Mouse (Mus musculus) forebrain, embryonic 16.5 days (tissue): ENCODE data around the gene Nkain2. TPM values are rescaled to one million over a fixed set of nuclear protein-coding genes. Genes with fewer than 3 reads are reported as not detected.

Source experiments
- ATAC-seq: fragments of 200-750 bp; cut with Nextera tagmentation; 2 replicates; pipeline ENCODE4 v1.8.0; 2017; ENCODE audit warnings: mild to moderate bottlenecking, moderate library complexity
- H3K27ac ChIP-seq: fragments of 300-500 bp; sonication (generic); 2 replicates; pipeline ENCODE4 v1.5.1; 2014; ENCODE audit warnings: low read length, control low read depth
- H3K27me3 ChIP-seq: fragments of 300-500 bp; sonication (generic); replicated peaks from 2 replicates; pipeline ENCODE4 v1.6.1; 2014; ENCODE audit warnings: low read length; ENCODE audit not compliant: control insufficient read depth, insufficient read depth
- H3K36me3 ChIP-seq: fragments of 300-500 bp; sonication (generic); 2 replicates; pipeline ENCODE4 v1.6.1; 2014; ENCODE audit not compliant: control insufficient read depth, insufficient read depth
- H3K4me1 ChIP-seq: fragments of 300-500 bp; sonication (generic); replicated peaks from 2 replicates; pipeline ENCODE4 v1.6.1; 2014; ENCODE audit warnings: low read length; ENCODE audit not compliant: control insufficient read depth, insufficient read depth
- H3K4me2 ChIP-seq: fragments of 300-500 bp; sonication (generic); 2 replicates; pipeline ENCODE4 v1.6.1; 2014; ENCODE audit warnings: mild to moderate bottlenecking, low read length, control low read depth
- H3K4me3 ChIP-seq: fragments of 300-500 bp; sonication (generic); replicated peaks from 2 replicates; pipeline ENCODE4 v1.5.1; 2014; ENCODE audit warnings: mild to moderate bottlenecking, low read length, control low read depth
- H3K9ac ChIP-seq: fragments of 300-500 bp; sonication (generic); replicated peaks from 2 replicates; pipeline ENCODE4 v1.6.1; 2014; ENCODE audit warnings: low read depth, low read length, control low read depth
- H3K9me3 ChIP-seq: fragments of 300-500 bp; sonication (generic); 2 replicates; pipeline ENCODE4 v1.6.1; 2016; ENCODE audit warnings: low read length; ENCODE audit not compliant: control insufficient read depth
- WGBS: fragments of 180-500 bp; shearing (Covaris S2); extraction: QIAGEN DNeasy Blood & Tissue Kit; methylation state at CpG from one replicate; pipeline ENCODE4 v1.1.7; 2014; 5-methylcytosine and 5-hydroxymethylcytosine counted together
- polyA plus RNA-seq: library from polyadenylated mRNA; unstranded; fragments of >200 nt; fragmentation: Nextera tagmentation; extraction: Ambion mirVana; gene quantifications from 2 replicates; pipeline ENCODE4 v1.2.1, GENCODE M21; 2015

The Nkain2 gene
- polyA plus RNA-seq, 1 experiment from 2014 or later: 16.8 TPM

DNA sequence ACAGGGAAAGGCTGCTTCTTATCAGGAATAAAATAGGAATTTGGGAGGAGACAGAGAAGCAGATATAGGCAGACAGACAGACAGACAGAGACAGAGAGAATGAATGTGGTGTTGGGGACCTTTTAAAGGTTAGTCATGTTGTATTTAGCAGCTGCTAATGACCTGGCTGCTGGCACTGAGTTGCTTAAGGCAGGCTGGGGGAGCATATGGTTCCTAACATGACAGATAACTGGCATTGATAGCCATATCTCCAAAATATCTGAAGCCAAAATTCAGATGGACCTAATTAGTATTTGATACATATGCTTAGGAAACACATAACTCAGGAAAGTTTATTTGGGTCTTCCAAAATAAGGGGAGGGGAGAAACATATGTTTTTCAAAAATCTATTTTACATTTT lies 285.8 kb downstream of the Nkain2 start:
- H3K27ac ChIP-seq: no peak overlapping the region

DNA sequence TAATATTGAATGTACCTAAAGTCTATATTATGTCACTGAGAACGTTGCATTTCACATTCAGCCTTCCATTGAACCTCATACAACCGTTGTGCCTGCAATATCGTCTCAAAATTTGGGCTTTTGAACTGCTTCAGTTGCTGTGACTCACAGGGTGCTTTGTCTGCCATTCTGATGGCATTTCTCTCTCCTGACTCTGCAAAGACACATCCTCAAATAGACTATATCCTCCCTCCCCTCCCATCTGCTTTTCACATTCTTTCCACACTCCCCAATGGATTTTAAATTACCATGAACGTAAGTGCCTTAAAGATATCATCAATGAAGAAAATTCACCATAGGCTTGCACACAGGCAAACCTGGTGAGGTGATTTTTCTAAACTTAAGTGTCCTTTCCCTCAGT lies 287.5 kb downstream of the Nkain2 start:
- no peaks in the 10 kb centered on the region for H3K36me3 ChIP-seq
- no peak for ATAC-seq
- no peaks in the 10 kb centered on the region for H3K9me3 ChIP-seq
- no peak overlapping the region for H3K4me2 ChIP-seq
- no peak overlapping the region for H3K9ac ChIP-seq
- no peaks in the 10 kb centered on the region for H3K4me1 ChIP-seq
- 80% methylated on average over 4 of the region's 4 CpGs for WGBS
- H3K4me3 ChIP-seq: no peak overlapping the region
- H3K27ac ChIP-seq: no peak overlapping the region
- H3K27me3 ChIP-seq: no peaks in the 10 kb centered on the region

More for the DNA sequence above, 285.8 kb downstream of the Nkain2 start:
- Histone ChIP-seq H3K4me2 (no peak overlapping the region), H3K36me3 (no peaks in the 10 kb centered on the region), H3K4me1 (no peaks in the 10 kb centered on the region), H3K27me3 (no peaks in the 10 kb centered on the region), H3K9me3 (no peaks in the 10 kb centered on the region), H3K4me3 (no peak overlapping the region), H3K9ac (no peak overlapping the region)
- peak; percentile 64 for ATAC-seq

DNA sequence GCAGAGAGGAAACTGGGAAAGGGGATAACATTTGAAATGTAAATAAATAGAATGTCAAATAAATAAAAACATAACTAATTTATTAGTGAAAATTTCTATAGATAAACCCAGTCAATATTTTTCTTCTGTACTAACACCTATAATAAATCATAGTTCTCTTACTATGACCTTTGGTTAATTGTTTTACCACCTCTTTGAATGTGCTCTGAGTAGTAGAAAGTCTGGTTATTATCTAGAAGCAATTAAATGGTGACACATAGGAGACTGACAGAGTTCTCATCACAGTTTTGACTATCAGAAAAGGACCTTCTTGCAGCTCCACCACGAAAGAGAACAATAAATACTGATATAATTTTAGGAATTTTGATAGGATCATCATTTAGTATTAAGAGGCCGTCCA lies 295.3 kb downstream of the Nkain2 start:
- Histone ChIP-seq H3K9me3 (no peaks in the 10 kb centered on the region), H3K4me2 (no peak overlapping the region), H3K4me3 (no peak overlapping the region), H3K27me3 (no peaks in the 10 kb centered on the region), H3K27ac (no peak overlapping the region), H3K4me1 (no peaks in the 10 kb centered on the region), H3K9ac (no peak overlapping the region), H3K36me3 (no peaks in the 10 kb centered on the region)
- no peak for ATAC-seq
- 80% methylated on average over 2 of the region's 2 CpGs for WGBS

DNA sequence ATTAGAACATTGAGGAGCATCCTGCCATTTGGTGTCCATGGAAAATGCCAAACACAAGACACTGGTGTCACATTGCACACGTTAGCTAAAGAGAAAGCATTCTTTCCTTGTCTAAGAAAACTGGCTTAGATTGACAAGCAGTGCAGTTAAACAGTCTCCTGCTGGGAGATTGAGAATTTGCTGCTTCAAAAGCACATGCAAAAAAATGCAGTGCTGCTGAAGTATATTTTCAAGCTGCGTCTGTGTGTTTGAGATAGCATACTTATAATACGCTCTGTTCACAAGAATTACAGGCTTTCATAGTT lies 313.0 kb downstream of the Nkain2 start:
- Histone ChIP-seq H3K27me3 (no peaks in the 10 kb centered on the region), H3K9me3 (peaks cover 3% of the 10 kb centered on the region; the same call in 1 of the 2 replicates), H3K27ac (peak overlapping the region; percentile 47; the same call in 1 of the 2 replicates), H3K9ac (no peak overlapping the region), H3K4me2 (peak overlapping the region; percentile 13; the same call in 1 of the 2 replicates), H3K36me3 (no peaks in the 10 kb centered on the region), H3K4me1 (peaks cover 4% of the 10 kb centered on the region), H3K4me3 (no peak overlapping the region)
- 18% methylated on average over 3 of the region's 3 CpGs for WGBS
- ATAC-seq: peak; percentile 65

DNA sequence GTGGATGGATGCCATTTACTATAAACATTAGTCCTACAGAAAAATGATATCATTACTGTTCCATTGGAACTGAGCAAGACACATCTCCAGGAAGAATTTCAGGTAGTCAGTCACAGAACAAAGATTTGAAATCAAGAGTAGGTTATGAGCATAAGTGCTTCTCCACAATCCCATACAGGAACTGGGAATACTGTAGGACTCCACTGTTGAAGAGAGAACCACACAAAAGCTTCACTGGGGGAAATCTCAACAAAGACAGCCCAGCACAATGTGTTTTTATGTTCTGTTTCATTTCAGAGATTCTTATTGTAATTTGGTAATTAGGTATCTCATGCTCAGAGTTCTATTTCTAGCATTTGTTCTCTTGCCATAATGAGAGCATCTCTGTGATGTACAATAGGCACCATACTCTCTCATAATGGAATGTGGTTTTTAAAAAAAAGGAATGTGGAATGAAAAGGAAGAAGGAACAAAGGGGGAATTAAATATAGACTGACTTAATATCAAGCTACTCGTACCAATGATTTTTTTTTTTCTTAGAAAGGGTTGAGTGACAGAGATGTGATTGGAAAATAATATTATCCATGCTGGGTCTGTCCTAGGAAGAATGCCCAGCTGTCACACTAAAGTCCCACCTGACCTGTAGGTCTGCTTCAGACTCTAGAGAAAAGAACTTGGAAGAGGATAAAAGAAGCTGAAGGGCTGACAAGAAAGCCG lies 313.5 kb downstream of the Nkain2 start:
- Histone ChIP-seq H3K9me3 (peaks cover 3% of the 10 kb centered on the region; the same call in 1 of the 2 replicates), H3K4me1 (peaks cover 4% of the 10 kb centered on the region), H3K9ac (no peak overlapping the region), H3K36me3 (no peaks in the 10 kb centered on the region), H3K4me2 (peak overlapping the region; percentile 13; the same call in 1 of the 2 replicates), H3K27me3 (no peaks in the 10 kb centered on the region), H3K4me3 (no peak overlapping the region), H3K27ac (peak overlapping the region; percentile 47; the same call in 1 of the 2 replicates)
- 6% methylated on average over 2 of the region's 2 CpGs for WGBS
- peak; percentile 62 for ATAC-seq

DNA sequence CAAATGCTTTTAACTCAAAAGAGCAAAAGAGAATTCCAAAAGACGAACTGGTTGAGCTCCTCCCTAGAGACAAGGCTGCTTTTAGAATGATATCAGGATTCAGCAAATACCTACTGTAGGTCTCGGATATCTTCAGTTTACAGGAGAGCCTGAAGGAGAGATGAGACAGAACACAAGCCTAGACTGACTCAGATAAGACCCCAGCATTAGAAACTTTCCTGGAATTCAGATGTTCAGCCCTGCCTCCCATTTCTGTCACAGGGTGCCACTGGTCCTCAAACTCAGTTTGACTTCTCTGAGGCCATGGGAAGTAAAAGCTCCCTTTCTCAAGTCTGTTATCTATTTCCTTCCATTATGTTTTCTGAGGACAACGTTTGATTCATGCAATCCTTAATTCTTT lies 332.6 kb downstream of the Nkain2 start:
- no peak for ATAC-seq

DNA sequence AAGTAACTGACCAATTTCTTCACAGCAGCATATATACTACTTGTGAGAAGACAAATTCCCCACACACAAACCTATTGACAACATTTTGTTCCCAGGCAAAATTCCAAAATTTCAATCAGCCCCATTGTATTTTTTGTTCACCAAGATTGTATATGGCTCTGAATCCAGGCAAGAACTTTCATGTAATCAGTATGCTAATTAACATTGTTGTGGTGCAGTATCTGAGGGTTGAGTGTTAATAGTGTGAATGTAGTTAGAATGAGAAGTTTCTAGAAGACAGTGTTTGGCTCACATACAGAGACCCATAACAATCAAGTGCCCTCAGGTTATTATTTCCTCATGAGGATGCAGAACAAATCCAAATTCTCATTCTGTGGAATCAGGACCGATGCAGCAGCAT lies 354.2 kb downstream of the Nkain2 start:
- peak; percentile 73 for ATAC-seq
- Histone ChIP-seq H3K4me1 (no peaks in the 10 kb centered on the region), H3K27ac (no peak overlapping the region), H3K9me3 (no peaks in the 10 kb centered on the region), H3K4me2 (no peak overlapping the region), H3K9ac (no peak overlapping the region), H3K27me3 (no peaks in the 10 kb centered on the region), H3K36me3 (no peaks in the 10 kb centered on the region), H3K4me3 (no peak overlapping the region)
- WGBS: 6% methylated on average over 1 of the region's 1 CpGs

More for the DNA sequence above, 332.6 kb downstream of the Nkain2 start:
- no peak overlapping the region for H3K4me3 ChIP-seq
- no peak overlapping the region for H3K27ac ChIP-seq
- no peak overlapping the region for H3K4me2 ChIP-seq
- WGBS: 81% methylated on average over 3 of the region's 3 CpGs
- H3K27me3 ChIP-seq: no peaks in the 10 kb centered on the region
- no peaks in the 10 kb centered on the region for H3K36me3 ChIP-seq
- H3K4me1 ChIP-seq: no peaks in the 10 kb centered on the region
- no peaks in the 10 kb centered on the region for H3K9me3 ChIP-seq
- H3K9ac ChIP-seq: no peak overlapping the region

DNA sequence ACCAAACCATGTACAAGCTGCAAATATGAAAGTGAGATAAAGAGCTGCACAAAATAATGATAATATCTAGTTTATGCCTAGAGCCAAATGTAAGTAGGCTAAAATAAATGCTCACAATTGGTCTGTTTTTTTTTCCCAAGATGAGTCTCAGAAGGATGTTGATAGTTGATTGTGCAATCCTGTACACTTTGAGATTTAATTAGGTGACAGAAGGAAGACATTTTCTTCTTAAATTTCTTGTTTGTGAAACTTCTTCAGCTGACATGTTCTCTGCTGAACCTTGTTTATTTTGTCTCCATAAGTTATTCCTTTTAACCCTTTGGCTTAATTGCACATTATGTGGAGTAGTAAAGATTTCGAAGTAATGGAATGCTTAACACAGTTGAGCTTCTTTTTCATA lies 379.4 kb downstream of the Nkain2 start:
- H3K4me2 ChIP-seq: no peak overlapping the region
- WGBS: 91% methylated on average over 1 of the region's 1 CpGs
- no peak overlapping the region for H3K9ac ChIP-seq
- no peak for ATAC-seq
- H3K27ac ChIP-seq: no peak overlapping the region
- no peak overlapping the region for H3K4me3 ChIP-seq
- H3K9me3 ChIP-seq: no peaks in the 10 kb centered on the region
- no peaks in the 10 kb centered on the region for H3K36me3 ChIP-seq
- no peaks in the 10 kb centered on the region for H3K4me1 ChIP-seq
- H3K27me3 ChIP-seq: no peaks in the 10 kb centered on the region

DNA sequence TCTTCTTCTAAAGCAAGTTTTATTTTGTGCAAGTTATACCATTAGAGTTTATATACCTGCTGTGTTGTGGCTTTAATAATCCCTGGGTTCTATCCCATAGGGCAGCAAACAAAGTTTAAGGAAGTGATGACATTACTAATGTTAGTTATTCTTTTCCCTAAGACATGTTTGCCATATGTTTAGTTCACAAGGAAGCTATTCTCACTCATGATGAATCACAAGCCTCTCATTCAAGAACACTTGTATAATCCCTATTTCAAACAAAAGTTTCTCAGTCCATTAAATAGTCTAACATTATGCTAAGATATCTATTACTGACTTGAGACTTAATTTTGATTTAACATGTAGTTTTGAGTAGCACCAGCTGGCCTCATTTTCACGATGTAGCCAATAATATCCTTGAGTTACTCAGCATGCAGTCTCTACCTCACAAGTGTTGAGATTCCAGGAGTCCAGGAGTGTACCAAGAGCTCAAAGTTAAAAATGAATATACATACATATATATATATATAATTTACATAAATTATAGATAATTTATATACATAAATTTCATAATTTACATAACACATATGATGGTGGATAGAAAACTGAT lies 395.6 kb downstream of the Nkain2 start:
- H3K4me1 ChIP-seq: no peaks in the 10 kb centered on the region
- H3K9ac ChIP-seq: no peak overlapping the region
- H3K9me3 ChIP-seq: no peaks in the 10 kb centered on the region
- no peaks in the 10 kb centered on the region for H3K27me3 ChIP-seq
- no peaks in the 10 kb centered on the region for H3K36me3 ChIP-seq
- ATAC-seq: no peak
- no peak overlapping the region for H3K27ac ChIP-seq
- no peak overlapping the region for H3K4me2 ChIP-seq
- no peak overlapping the region for H3K4me3 ChIP-seq
- 85% methylated on average over 1 of the region's 1 CpGs for WGBS
